Mouse (Mus musculus) B cell, adult 2 months (primary cell): ENCODE results near the gene Snrnp25.

Experiments
- DNase-seq, 2 experiments: peaks; one replicate each; pipeline ENCODE4 v3.0.0; 2022

Snrnp25 gene

GRCm38 (mm10) chr11:32205058-32205873 is at the start of gene Snrnp25:
TSS of gene Snrnp25 (plus strand) at chr11:32205415.
- peak; percentile 91 to 93 for DNase-seq

- DNase-seq, result no peak
Measured at GRCm38 (mm10) chr11:32156854-32157630, 48.2 kb upstream of the Snrnp25 start.

- no peak for DNase-seq
Measured at GRCm38 (mm10) chr11:32157791-32158594, 47.2 kb upstream of the Snrnp25 start.

GRCm38 (mm10) chr11:32159176-32159575 is 46.0 kb upstream of the Snrnp25 start:
- DNase-seq, result no peak

- no peak for DNase-seq
Measured at GRCm38 (mm10) chr11:32160341-32160740, 44.9 kb upstream of the Snrnp25 start.

- no peak for DNase-seq
Measured at GRCm38 (mm10) chr11:32161500-32161899, 43.7 kb upstream of the Snrnp25 start.

GRCm38 (mm10) chr11:32161922-32162804 is 43.1 kb upstream of the Snrnp25 start:
- peak; percentile 77 to 78 for DNase-seq

- no peak for DNase-seq
Measured at GRCm38 (mm10) chr11:32166683-32167082, 38.5 kb upstream of the Snrnp25 start.

- no peak for DNase-seq
Measured at GRCm38 (mm10) chr11:32178506-32178905, 26.7 kb upstream of the Snrnp25 start.

- no peak for DNase-seq
Measured at GRCm38 (mm10) chr11:32181246-32181645, 24.0 kb upstream of the Snrnp25 start.

- DNase-seq, result peak; percentile 84 to 85
Measured at GRCm38 (mm10) chr11:32181973-32182868, 23.0 kb upstream of the Snrnp25 start.

- no peak for DNase-seq
Measured at GRCm38 (mm10) chr11:32184469-32184868, 20.7 kb upstream of the Snrnp25 start.

GRCm38 (mm10) chr11:32186031-32186430 is 19.2 kb upstream of the Snrnp25 start:
- DNase-seq, result no peak

GRCm38 (mm10) chr11:32187256-32187655 is 18.0 kb upstream of the Snrnp25 start:
- DNase-seq, result no peak

- DNase-seq, result no peak
Measured at GRCm38 (mm10) chr11:32188881-32189280, 16.3 kb upstream of the Snrnp25 start.

- no peak for DNase-seq
Measured at GRCm38 (mm10) chr11:32189434-32189833, 15.8 kb upstream of the Snrnp25 start.

- DNase-seq, result no peak
Measured at GRCm38 (mm10) chr11:32190119-32190518, 15.1 kb upstream of the Snrnp25 start.

GRCm38 (mm10) chr11:32190603-32191110 is 14.6 kb upstream of the Snrnp25 start:
- DNase-seq, result no peak

GRCm38 (mm10) chr11:32193156-32193555 is 12.1 kb upstream of the Snrnp25 start:
- no peak for DNase-seq

- DNase-seq, result no peak
Measured at GRCm38 (mm10) chr11:32194086-32194485, 11.1 kb upstream of the Snrnp25 start.

- no peak for DNase-seq
Measured at GRCm38 (mm10) chr11:32194626-32195025, 10.6 kb upstream of the Snrnp25 start.
